Mouse (Mus musculus): Measurements from ENCODE around the gene Fbxw21. TPM values are rescaled to one million over a fixed set of nuclear protein-coding genes. Genes with fewer than 3 reads are reported as not detected.

The Fbxw21 gene
- total RNA-seq, 2 experiments from 2014 or later: not detected

DNA sequence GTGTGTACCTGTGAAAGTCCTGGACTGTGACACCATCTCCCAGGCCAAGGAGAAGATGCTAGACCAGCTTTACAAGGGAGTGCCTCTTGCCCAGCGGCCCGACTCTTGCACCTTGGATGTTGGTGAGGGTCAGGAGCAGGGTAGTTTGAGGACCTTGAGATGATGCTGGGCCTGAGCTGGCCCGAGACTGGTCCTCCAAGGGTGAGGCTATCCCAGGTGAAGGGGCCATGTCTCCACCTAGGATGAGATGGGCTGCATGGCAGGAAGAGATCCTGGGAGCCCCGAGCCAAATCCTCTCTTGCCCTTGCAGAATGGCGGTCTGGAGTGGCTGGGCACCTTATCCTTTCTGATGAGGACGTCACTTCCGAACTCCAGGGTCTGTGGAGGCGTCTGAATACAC, 48.5 kb downstream of the Fbxw21 start:
- DNase-seq (ENCODE audit: low spot score in 2 of 2): no peak

DNA sequence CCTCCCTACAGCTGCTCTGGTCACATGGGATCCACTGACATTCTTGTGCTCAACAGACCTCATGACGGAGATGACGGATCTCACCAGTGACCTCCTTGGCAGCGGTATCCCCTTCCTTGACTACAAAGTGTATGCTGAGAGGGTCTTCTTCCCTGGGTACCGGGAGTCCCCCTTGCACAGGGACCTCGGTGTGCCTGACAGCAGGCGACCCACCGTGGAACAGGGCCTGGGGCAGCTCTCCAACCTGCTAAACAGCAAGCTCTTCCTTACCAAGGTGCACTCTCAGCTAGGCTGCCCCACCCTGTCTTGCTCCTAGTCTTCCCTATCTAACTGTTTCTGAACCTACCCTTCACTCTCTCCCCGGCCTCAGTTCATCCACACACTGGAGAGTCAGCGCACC, 50.2 kb downstream of the Fbxw21 start:
- no peak for DNase-seq (ENCODE audit: low spot score in 2 of 2)

DNA sequence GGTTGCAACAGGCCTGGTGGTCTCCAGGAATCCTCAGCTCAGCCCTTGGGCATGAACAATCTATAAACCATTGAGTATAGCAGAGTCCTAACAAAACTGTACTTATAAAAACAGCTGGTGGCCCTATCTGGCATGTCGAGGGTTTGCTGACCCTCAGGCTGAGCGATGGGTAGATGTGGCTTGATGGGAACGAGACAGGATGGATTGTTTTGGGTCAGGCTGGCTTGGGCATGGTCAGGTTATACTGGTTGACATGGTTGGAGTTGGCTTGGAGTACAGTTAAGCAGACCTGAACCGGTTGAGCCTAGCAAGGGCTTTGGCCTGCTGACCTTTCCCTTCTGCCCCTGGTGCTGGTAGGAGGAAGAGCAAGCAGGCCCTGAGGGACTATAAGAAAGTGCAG, 50.7 kb downstream of the Fbxw21 start:
- DNase-seq (ENCODE audit: low spot score in 2 of 2): no peak

DNA sequence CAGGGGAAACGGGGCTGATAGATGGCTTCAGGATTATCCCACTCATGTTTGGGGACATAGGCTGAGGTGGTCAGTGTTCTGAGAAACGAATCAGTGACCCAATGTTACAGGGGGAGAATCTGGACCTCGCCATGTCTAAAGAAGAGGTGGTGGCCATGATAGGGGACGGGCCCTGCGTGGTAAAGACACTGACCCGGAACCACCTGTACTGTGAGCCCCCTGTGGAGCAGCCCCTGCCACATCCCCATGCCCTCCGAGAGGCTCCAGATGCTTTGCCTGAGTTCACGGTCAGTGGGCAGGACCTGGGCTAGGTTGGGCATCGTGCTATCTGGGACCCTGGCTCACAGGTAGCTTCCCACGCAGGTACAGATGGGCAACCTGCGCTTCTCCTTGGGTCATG, 51.6 kb downstream of the Fbxw21 start:
- no peak for DNase-seq (ENCODE audit: low spot score in 2 of 2)

DNA sequence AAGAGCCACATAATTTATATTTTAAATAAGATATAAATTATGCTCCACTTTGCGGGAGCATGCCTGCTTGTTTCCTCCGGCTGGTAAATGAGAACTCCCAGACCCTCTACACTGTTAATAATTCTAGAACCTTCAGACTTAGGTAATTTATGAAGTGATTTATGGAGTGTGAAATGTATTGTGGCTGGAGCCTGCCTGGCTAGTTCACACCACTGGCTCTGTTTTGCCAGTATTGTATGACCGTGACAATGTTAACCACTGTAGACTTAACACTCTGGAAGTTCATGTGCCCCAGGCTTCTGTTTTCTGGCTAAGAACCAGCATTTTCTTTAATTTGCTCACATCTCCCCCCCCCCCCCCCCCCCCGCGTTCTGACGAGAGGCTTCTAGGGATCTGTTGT, 54.5 kb downstream of the Fbxw21 start:
- no peak for DNase-seq (ENCODE audit: low spot score in 2 of 2)

DNA sequence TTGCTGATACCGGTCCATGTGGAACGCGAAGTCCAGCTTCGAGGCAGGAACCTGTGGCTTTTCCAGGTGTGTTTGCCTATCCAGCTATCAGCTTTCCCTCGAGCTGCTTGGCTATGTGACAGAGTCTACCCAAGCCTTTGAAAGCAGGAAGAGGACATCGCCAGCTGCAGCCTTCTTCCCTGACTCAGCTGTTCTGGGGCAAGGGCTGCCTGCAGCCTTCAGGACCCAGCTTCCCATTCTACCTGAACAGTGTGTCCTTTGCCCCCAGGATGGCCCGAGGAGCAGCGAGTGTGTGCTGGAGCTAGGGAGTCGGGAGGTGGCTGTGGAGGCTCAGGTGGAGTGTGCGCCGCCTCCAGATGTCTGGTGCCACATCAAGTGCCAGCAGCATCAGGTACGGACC, 56.2 kb downstream of the Fbxw21 start:
- DNase-seq (ENCODE audit: low spot score in 2 of 2): no peak

DNA sequence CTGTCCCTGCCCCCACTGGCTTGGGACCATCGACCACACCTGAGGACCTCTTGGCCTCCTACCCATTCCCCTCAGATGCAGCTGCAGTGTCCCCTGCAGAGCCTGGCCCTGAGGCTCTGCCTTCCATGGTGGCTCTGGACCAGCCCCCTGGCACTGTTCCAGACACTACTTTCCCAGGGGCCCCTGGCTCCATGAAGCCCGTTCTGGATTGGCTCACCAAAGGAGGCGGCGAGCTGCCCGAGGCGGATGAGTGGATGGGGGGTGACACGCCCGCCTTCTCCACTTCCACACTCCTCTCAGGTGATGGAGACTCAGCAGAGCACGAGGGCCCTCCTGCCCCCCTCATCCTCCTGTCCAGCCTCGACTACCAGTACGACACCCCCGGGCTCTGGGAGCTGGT, 56.8 kb downstream of the Fbxw21 start:
- DNase-seq (ENCODE audit: low spot score in 2 of 2): peak; percentile 45 to 54

DNA sequence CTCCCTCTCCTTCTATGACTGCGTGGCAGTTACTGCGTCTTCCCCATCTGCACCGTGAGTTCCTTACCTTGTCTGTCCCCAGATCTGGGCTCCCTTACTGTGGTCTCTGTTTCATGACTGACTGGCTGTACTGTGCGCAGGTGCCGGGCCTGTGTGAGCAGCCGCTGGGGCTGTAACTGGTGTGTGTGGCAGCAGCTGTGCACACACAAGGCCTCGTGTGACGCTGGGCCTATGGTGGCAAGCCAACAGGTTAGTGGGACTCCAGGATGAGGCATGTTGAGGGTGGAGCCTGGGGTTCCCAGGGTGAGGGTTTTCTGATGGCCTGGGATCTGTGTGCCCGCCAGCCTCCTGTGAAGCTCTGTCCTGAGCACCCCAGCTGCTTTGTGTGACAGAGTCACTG, 57.8 kb downstream of the Fbxw21 start:
- DNase-seq (ENCODE audit: low spot score in 2 of 2): no peak

DNA sequence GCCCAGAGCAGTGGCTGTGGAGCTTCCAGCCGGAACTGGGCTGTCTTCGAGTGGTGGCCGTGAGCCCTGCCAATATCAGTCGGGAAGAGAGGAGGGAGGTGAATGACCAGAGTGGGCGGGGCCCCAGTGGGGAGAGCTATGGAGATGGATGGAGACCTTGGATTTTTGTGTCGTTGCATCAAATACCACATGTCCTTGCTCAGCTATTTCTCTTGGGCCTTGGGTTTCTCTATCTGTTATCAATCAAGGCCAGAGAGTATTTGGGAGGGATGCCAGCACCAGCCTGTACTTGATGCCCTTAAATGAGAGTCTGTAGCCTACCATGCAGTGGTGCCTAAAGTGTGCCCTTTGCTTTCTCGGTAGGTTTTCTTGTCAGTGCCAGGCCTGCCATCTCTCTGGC, 58.6 kb downstream of the Fbxw21 start:
- no peak for DNase-seq (ENCODE audit: low spot score in 2 of 2)

DNA sequence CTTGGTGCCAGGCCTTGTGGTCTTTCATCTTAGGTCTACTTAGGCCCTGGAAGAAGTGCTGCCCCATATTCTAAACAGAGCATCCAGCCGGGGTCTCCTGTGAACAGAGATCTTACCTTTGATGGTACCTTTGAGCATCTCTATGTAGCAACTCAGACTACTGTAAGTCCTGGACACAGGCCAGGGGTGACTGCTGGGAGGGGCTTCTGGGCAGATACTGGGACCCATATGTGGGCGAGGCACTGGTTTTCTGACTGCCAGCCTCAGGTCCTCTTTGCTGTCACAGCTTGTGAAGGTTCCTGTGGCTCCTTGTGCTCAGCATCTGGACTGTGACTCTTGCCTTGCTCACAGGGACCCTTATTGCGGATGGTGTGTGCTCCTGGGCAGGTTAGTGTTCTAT, 59.3 kb downstream of the Fbxw21 start:
- DNase-seq (ENCODE audit: low spot score in 2 of 2): no peak

DNA sequence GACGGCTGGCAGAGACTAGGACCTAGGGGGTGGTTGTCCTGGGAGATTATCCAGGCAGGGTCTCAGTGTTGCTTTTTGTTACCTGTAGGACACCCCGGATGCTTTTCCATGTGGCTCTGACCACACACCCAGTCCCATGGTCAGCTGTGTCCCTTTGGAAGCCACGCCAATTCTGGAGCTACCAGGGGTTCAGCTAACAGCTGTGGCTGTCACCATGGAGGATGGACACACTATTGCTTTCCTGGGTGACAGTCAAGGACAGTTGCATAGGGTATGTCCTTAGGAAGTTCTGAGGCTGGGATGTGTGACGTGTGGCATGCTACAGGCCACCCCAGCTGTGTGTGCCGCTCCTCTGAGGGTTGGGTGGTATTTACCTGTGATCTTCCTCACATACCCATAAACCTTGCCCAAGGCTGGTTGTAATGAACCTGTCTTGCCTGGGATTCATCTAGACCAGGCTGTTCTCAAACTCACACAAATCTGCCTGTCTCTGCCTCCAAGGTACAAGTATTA, 59.9 kb downstream of the Fbxw21 start:
- no peak for DNase-seq (ENCODE audit: low spot score in 2 of 2)

DNA sequence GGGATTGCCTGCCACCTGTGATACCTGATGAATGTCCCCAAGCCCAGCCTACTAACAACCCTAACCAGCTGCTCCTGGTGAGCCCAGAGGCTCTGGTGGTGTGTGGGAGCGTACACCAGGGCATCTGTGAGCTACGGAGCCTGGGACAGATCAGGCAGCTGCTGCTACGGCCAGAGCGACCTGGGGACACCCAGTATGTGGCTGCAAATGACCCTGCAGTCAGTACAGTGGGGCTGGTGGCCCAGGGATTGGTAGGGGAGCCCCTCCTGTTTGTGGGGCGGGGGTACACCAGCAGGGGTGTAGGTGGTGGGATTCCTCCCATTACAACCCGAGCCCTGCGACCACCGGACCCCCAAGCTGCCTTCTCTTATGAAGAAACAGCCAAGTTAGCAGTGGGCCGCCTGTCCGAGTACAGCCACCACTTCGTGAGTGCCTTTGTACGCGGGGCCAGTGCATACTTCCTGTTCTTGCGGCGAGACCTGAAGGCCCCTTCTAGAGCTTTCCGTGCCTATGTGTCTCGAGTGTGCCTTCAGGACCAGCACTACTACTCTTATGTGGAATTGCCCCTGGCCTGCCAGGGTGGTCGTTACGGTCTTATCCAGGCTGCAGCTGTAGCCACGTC, 61.4 kb downstream of the Fbxw21 start:
- DNase-seq (ENCODE audit: low spot score in 2 of 2): no peak

DNA sequence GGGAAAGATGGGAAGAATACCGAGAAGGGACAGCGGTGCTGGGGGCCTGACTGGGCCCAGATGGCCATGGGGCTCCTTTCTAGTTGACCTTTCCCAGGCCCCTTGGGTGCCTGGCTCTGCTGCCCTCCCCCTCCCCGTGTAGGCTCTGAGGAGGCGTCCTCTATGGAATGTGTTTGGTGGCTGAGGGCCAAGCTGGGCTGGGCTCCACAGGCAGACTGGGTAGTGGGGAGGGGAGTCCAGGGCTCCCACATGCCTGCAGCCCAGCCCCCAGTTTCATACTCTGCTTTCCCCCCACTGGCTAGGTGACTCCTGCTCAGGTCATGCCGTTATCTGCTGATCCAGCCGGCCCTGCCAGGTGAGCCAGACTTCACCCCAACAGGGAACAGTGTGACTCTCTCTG, 62.9 kb downstream of the Fbxw21 start:
- peak; percentile 32 to 55 for DNase-seq (ENCODE audit: low spot score in 2 of 2)

DNA sequence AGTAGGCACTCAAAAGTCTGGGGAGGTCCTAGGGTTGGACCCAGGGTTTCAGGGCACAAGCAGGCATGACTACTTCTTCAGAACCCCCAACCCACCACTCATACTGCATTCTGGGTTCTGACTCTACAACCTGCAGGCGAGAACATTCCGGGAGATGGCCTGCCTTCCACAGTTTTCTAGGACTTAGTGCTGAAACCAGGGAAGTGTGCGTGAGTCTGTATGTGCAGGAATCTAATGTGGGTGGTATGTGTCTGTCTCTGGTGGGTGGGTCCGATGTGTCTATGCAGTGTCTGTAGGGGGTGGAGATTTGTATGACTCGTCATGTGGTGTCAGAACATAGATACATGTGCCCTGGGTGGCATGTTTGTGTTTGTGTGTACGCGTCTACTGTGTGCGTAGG, 63.5 kb downstream of the Fbxw21 start:
- no peak for DNase-seq (ENCODE audit: low spot score in 2 of 2)

DNA sequence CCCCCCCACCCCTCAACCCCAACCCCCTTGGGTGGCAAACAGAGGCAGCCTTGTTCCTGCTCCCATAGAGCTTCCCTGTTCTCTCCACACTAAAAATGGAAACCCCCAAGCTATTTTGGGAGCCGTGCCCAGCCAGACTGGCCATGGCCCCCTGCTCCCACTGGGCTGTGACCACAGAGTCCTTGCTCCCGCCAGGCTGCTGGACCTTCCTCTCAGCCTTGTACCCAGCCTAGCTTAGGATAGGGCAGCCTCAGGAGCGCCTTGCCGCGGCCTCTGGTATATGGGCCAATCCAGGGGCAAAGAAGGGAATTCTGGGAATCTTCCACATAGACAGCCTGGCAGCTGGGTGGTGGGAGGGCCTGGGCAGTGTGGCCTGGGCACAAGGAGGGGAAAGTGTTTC, 64.0 kb downstream of the Fbxw21 start:
- DNase-seq (ENCODE audit: low spot score in 2 of 2): peak; percentile 70 to 87

DNA sequence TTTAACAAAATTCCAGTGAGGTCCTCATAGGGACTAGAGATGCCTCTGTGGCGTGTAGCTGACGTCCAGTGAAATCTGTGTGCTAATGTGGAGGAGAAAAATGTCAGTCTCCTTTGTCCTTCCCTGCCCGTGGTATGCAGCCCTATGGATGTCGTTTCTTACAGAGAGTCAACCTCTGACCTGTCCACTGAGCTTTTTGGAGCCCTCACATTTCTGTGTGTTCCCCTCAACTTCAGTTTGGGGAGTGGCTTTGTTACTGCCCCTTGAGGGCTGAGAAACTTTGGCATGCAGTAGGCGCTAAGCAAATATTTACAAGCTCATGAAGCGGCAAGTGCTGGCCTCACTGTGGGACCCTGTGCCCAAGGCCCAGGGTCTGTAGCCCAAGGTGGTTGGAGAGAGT, 64.5 kb downstream of the Fbxw21 start:
- no peak for DNase-seq (ENCODE audit: low spot score in 2 of 2)

DNA sequence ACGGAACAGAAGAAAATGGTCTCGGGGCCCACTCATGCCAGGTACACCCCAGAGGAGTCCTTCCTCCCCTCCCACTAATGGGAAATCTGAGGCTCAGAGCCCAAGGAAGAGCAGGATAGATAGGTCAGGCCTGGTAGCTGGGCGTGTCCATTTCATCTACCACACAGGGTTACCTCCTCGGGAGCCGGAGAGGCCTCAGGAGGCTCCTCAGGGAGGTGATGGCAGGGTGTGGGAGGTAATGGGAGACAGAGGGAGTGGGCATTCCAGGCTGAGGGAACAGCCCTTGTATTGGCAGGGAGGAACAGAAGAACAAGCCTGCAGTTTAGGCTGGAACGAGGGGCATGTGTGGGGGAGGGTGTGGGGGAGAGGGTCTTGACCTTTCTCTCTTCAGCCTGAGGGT, 65.0 kb downstream of the Fbxw21 start:
- no peak for DNase-seq (ENCODE audit: low spot score in 2 of 2)

DNA sequence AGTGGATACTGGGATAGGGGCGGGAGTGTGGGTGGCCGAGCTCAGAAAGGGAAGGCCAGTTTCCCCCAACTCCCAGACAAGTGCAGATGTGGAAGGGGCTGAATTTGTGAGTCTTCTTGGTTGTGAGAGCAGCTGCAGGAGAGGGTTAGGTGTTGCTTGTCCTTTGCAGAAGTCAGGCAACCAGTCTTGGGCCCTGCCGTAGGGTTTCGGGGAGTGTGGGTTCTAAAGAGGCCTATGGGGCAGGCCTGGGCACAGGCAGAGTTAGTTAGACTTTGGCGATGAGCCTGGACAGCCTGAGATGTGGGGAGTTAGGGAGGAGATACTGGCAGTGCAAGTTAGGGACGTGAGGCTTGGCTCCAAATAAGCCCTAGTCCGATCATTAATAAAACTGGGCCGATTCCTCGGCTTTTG, 65.6 kb downstream of the Fbxw21 start:
- peak; percentile 27 to 60 for DNase-seq (ENCODE audit: low spot score in 2 of 2)

DNA sequence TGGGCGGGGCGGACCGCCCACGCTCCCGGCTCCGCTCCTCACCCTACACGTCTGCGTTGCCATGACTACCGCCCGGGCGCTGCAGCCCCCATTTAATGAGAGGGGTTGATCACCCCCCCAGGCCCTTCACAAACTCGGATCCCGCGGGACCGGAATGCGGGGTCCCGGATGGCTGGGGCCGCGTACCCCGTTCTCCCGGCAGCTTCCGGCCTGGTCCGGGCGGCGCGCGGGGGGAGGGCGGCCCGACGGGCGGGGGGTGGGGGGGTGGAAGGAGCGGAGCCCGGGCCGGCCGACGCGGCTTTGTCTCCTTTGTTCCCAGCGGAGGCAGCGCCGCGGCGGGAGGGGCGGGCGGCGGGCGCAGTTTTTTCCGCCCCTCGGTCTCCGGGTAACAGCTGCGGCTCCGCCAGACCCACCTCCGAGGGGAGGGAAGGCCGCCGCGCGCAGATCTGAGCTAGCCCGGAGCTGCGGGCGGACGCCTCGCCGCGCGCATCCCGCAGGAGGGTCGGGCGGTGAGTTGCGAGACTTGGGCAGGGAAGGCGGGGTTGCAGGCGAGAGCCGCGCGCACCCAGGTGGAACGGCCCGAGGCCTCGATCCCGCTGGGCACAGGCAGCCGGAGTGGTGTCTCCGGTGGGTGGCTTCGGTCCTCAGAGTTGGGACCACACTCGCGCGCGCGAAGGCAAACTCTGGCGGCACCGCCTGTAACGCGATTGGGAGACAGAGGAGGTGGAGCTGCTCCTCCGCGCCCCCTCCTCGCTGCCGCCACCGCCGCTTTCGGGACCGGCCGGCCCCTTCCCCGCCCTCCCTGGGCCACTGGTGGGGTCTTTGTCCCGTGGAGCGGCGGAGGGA, 66.5 kb downstream of the Fbxw21 start, which contains the start of gene Plxnb1:
TSS of gene Plxnb1 (plus strand) at position 253 of the 846 bp plus-strand sequence.
- DNase-seq (ENCODE audit: low spot score in 2 of 2): peak; percentile 76 to 80

DNA sequence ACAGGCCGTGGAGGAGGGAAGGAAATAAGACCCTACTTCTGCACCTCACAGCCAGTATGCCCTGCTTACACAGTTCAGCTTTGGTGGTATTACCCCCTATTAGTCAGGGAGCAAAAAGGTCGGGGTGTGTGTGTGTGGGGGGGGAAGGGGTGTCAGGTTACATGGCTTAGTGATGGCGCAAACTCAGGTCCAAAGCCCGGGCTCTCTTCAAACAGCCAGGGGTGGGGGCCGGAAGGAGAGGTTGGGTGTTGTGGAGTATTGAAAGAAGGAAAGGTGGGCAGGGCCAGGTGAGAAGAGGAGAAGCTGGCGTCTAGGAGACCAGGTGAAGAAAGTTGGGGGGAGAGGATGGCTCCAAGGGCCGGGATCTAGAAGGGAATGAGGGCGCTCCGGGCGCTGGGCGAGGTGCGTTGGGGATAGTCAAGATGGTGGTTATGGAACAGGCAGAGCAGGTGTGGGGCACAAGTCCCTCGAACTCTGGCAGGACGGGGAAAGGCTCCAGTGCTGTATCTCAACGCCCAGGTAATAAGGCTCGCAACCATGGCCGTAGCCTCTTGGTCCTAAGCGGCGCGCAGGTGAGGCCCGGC, 67.2 kb downstream of the Fbxw21 start:
- DNase-seq (ENCODE audit: low spot score in 2 of 2): no peak

DNA sequence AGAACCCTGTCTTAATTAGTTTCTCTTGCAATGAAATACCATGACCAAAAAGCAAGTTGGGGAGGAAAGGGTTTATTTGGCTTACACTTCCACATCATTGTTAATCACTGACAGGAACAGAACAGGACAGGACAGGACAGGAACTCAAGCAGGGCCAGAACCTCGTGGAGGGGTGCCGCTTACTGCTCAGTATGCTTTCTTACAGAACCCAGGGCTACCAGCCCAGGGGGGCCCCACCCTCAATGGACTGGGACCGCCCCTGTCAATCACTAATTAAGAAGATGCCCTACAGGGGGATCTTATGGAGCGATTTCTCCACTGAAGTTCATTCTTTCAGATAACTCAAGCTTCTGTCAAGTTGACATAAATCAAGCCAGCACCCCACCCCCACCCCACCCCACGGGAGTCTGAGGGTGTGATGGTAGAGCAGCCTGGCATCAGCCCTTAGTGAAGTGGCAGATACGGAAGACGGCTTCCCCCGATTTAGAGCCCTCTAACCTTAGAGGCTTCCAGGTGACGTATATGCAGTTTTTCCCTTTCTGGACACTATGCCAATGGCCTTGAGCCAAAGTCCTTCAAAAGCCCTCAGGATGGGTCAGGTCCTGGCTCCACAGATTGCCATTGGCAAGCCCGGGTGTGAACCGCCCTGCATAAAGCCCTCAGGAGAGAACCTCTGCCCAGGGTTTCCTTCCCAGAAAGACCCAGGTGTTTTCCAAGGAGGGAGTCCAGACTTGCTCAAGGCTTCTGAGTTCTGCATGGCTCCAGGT, 67.9 kb downstream of the Fbxw21 start:
- DNase-seq (ENCODE audit: low spot score in 2 of 2): no peak

Data from layer of hippocampus, postnatal 14 days (tissue).